Mouse (Mus musculus): ENCODE measurements at regions not wholly inside any gene's neighbourhood (a gene's known extent, or its start where the extent isn't known, plus 50 kb on each side); places are given as distances from the start of the nearest gene placed in this dataset.

DNA sequence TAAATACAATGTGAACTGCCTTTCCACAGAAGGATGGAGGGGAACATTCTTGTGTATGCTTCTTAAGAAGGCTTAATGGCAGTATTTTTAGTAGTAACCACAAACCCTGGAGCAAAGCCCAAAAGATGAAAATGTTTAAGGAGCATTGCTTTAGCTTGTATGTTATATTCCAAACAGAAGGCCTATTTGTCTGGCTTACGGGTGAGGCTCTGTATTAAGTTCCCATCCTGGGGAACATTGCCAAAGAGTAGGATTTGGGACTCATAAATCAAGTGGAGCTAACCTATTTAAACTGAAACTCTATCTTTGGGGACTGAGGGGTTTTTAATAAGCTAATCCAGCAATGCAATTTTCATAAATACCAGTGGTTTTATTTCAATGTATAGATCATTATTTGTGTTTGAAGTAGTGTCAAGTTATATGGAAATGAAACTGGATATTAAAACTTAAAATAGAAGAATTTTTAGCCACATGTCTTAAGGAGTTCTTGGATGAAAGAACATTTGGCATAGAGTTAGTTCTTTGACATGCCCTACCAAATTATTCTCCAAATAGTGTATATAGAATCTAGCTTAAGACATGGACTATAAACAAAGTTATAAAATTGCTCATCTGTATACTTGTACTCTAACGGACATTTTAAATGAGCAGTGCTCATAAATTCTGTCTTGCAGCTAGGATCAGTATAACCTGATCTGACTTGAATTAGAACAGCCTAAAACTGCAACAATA is 401.7 kb upstream of the Actbl2 start:
- no peaks in the 10 kb centered on the region for H3K9me3 ChIP-seq (ENCODE audit: control insufficient read depth, low read length)
- DNase-seq (ENCODE audit: low spot score, missing footprints) = peak; percentile 28
- H3K4me1 ChIP-seq (ENCODE audit: control insufficient read depth, insufficient read depth, low read length) = no peaks in the 10 kb centered on the region
- ATAC-seq (ENCODE audit: low FRiP score) = no peak
- H3K27ac ChIP-seq (ENCODE audit: low read depth, low read length) = no peak overlapping the region
- H3K4me2 ChIP-seq = no peak overlapping the region
- no peaks in the 10 kb centered on the region for H3K27me3 ChIP-seq (ENCODE audit: control insufficient read depth, insufficient read depth, low read length)
- no peak overlapping the region for H3K9ac ChIP-seq (ENCODE audit: low read length)
- no peaks in the 10 kb centered on the region for H3K36me3 ChIP-seq (ENCODE audit: control insufficient read depth, insufficient read depth, low read length)
- no peak overlapping the region for H3K4me3 ChIP-seq (ENCODE audit: low read depth, low read length)
- 94% methylated on average over 2 of the region's 2 CpGs for WGBS

DNA sequence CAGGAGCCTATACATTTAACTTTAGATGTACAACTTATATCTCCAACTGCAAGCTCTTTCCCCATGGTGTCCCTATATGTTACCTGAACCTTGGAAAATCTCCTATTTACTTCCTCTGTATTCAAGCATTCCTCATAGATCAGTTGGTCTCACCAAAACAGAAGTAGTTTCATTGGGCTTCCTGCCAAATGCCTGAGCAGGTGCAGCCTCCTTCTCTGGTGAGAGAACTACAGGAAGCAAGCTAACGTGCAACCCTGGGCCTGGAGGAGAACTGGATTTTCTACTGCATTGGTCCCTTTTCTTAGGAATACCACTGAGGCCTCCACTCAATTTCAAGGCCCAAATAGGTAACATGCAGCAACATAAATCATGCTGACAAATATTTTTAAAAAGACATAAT is 400.6 kb upstream of the Actbl2 start:
- Histone ChIP-seq H3K27me3 (ENCODE audit: control insufficient read depth, insufficient read depth, low read length) (no peaks in the 10 kb centered on the region), H3K4me3 (ENCODE audit: low read depth, low read length) (no peak overlapping the region), H3K36me3 (ENCODE audit: control insufficient read depth, insufficient read depth, low read length) (no peaks in the 10 kb centered on the region), H3K9me3 (ENCODE audit: control insufficient read depth, low read length) (no peaks in the 10 kb centered on the region), H3K4me1 (ENCODE audit: control insufficient read depth, insufficient read depth, low read length) (no peaks in the 10 kb centered on the region), H3K27ac (ENCODE audit: low read depth, low read length) (no peak overlapping the region), H3K9ac (ENCODE audit: low read length) (no peak overlapping the region), H3K4me2 (no peak overlapping the region)
- ATAC-seq (ENCODE audit: low FRiP score) = no peak
- DNase-seq (ENCODE audit: low spot score, missing footprints) = peak; percentile 19
- WGBS = 69% methylated on average over 1 of the region's 1 CpGs

DNA sequence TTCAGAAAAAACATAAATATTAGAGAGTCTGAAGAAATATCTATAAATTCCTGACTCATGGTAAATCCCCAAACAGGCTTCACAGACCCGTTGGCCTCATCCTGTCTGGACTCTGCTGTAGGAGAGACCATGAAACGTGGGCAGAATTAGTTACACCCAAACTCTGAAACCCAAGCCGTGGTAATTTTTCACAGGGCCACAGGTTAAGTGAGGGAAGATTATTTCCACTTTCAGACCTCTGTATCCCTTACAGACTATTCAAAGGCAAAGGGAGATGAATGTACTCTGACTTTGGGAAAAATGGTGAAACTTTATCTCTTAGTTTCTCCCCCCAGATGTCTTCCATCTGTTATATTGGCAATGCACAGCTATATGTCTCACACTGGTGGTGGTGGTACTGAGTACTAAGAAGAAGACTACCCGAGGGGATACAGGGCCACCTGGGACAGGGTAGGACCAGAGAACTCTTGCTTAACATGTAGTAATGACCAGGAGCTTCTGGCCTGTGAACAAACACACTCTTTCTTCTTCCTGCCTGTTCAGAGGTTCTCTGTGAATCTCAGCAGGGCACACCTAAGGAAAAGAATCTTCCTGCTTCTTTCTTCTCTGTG is 388.8 kb upstream of the Actbl2 start:
- DNase-seq (ENCODE audit: low spot score, missing footprints) (no peak), ATAC-seq (ENCODE audit: low FRiP score) (no peak)
- Histone ChIP-seq H3K4me3 (ENCODE audit: low read depth, low read length) (no peak overlapping the region), H3K27ac (ENCODE audit: low read depth, low read length) (no peak overlapping the region), H3K4me2 (no peak overlapping the region), H3K9me3 (ENCODE audit: control insufficient read depth, low read length) (no peaks in the 10 kb centered on the region), H3K27me3 (ENCODE audit: control insufficient read depth, insufficient read depth, low read length) (peaks cover 11% of the 10 kb centered on the region), H3K9ac (ENCODE audit: low read length) (no peak overlapping the region), H3K4me1 (ENCODE audit: control insufficient read depth, insufficient read depth, low read length) (peaks cover 3% of the 10 kb centered on the region; the same call in 1 of the 2 replicates), H3K36me3 (ENCODE audit: control insufficient read depth, insufficient read depth, low read length) (no peaks in the 10 kb centered on the region)
- WGBS = 78% methylated on average over 4 of the region's 4 CpGs

- DNase-seq (ENCODE audit: low spot score, missing footprints) (no peak), ATAC-seq (ENCODE audit: low FRiP score) (no peak)
- Histone ChIP-seq H3K4me2 (no peak overlapping the region), H3K27me3 (ENCODE audit: control insufficient read depth, insufficient read depth, low read length) (peaks cover 11% of the 10 kb centered on the region), H3K9ac (ENCODE audit: low read length) (no peak overlapping the region), H3K4me3 (ENCODE audit: low read depth, low read length) (no peak overlapping the region), H3K9me3 (ENCODE audit: control insufficient read depth, low read length) (no peaks in the 10 kb centered on the region), H3K27ac (ENCODE audit: low read depth, low read length) (no peak overlapping the region), H3K4me1 (ENCODE audit: control insufficient read depth, insufficient read depth, low read length) (peaks cover 4% of the 10 kb centered on the region), H3K36me3 (ENCODE audit: control insufficient read depth, insufficient read depth, low read length) (no peaks in the 10 kb centered on the region)
- WGBS = 72% methylated on average over 2 of the region's 2 CpGs
Observed at GRCm38 (mm10) chr13:110866713-110867112, 388.1 kb upstream of the Actbl2 start.

DNA sequence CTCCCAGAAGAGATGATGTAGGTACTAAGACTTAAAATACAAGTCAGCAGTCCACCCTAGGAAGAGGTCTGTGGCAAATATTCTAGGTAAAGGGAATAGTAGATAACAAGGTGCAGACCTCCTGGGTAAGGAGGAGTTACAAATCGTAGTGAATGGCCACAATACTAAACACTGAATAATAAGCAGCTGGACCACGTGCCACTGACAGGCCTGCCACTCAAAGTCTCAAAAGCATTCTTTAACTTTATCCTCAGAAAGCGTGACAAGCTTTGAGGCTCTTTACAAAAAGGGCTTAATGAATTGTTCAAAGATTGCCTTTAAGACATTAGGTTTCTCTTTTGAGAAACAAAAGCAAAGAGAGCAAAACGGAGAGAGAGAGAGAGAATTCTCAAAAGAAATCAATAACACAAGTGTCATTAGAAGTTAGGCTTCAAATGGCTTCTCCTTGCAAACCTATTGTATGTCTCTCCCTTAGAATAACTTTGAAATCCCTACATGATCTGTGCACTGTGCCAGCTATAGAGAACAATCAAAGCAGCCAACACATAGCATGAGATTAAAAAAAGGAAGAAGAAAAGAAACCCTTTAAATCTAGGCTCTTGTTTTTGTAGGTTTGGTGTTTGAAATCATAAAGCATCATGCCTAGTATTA is 383.6 kb upstream of the Actbl2 start:
- WGBS = 12% methylated on average over 4 of the region's 4 CpGs
- H3K36me3 ChIP-seq (ENCODE audit: control insufficient read depth, insufficient read depth, low read length) = no peaks in the 10 kb centered on the region
- peaks cover 14% of the 10 kb centered on the region for H3K27me3 ChIP-seq (ENCODE audit: control insufficient read depth, insufficient read depth, low read length)
- DNase-seq (ENCODE audit: low spot score, missing footprints) = peak; percentile 90
- no peak overlapping the region for H3K4me3 ChIP-seq (ENCODE audit: low read depth, low read length)
- H3K9me3 ChIP-seq (ENCODE audit: control insufficient read depth, low read length) = no peaks in the 10 kb centered on the region
- H3K27ac ChIP-seq (ENCODE audit: low read depth, low read length) = no peak overlapping the region
- peak; percentile 86 for ATAC-seq (ENCODE audit: low FRiP score)
- H3K4me1 ChIP-seq (ENCODE audit: control insufficient read depth, insufficient read depth, low read length) = peaks cover 12% of the 10 kb centered on the region
- H3K9ac ChIP-seq (ENCODE audit: low read length) = no peak overlapping the region
- no peak overlapping the region for H3K4me2 ChIP-seq

DNA sequence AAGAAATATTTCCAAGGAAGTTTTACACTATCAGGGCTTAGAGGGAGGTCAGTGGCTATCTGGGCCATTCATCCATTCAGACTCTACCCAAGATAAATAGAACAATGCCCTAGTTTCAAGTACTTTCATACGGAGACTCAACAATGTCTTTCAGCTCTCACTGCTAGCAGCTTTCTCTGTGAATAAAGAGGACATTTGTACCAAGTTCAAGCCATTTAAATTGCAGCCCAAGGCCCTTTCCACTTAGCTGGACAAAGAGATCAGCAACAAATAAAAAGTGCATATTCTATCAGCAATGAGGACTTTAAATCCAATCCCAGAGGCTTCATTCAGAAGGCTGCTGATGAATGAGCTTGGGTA is 383.1 kb upstream of the Actbl2 start:
- H3K27ac ChIP-seq (ENCODE audit: low read depth, low read length) = no peak overlapping the region
- peaks cover 14% of the 10 kb centered on the region for H3K27me3 ChIP-seq (ENCODE audit: control insufficient read depth, insufficient read depth, low read length)
- no peak overlapping the region for H3K9ac ChIP-seq (ENCODE audit: low read length)
- no peaks in the 10 kb centered on the region for H3K36me3 ChIP-seq (ENCODE audit: control insufficient read depth, insufficient read depth, low read length)
- peaks cover 12% of the 10 kb centered on the region for H3K4me1 ChIP-seq (ENCODE audit: control insufficient read depth, insufficient read depth, low read length)
- H3K9me3 ChIP-seq (ENCODE audit: control insufficient read depth, low read length) = no peaks in the 10 kb centered on the region
- H3K4me2 ChIP-seq = no peak overlapping the region
- 11% methylated on average over 1 of the region's 1 CpGs for WGBS
- ATAC-seq (ENCODE audit: low FRiP score) (peak; percentile 77), DNase-seq (ENCODE audit: low spot score, missing footprints) (peak; percentile 88)
- H3K4me3 ChIP-seq (ENCODE audit: low read depth, low read length) = no peak overlapping the region

DNA sequence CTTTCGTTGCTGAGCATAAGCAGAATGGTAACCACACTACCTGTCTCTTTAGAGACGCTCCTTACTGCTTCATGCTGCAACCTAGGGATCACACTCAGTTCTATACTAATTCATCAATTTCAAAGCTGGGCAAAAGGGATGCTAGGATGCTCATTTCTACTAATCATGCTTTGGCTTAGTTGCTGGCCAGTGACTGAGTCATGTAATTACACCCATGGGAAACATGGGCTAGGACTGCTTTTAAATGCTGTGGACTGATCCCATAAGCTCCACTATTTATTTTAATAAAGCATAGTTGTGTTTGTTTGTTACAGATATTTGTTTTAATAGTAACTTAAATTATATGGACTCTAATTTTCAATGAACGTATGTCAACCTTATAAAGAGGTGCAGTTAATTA is 373.2 kb upstream of the Actbl2 start:
- Histone ChIP-seq H3K9me3 (ENCODE audit: control insufficient read depth, low read length) (no peaks in the 10 kb centered on the region), H3K9ac (ENCODE audit: low read length) (no peak overlapping the region), H3K27me3 (ENCODE audit: control insufficient read depth, insufficient read depth, low read length) (no peaks in the 10 kb centered on the region), H3K4me3 (ENCODE audit: low read depth, low read length) (no peak overlapping the region), H3K4me1 (ENCODE audit: control insufficient read depth, insufficient read depth, low read length) (no peaks in the 10 kb centered on the region), H3K4me2 (no peak overlapping the region), H3K36me3 (ENCODE audit: control insufficient read depth, insufficient read depth, low read length) (no peaks in the 10 kb centered on the region), H3K27ac (ENCODE audit: low read depth, low read length) (no peak overlapping the region)
- ATAC-seq (ENCODE audit: low FRiP score) (no peak), DNase-seq (ENCODE audit: low spot score, missing footprints) (no peak)
- 77% methylated on average over 3 of the region's 3 CpGs for WGBS

- H3K9ac ChIP-seq (ENCODE audit: low read length) = no peak overlapping the region
- no peak overlapping the region for H3K4me3 ChIP-seq (ENCODE audit: low read depth, low read length)
- ATAC-seq (ENCODE audit: low FRiP score) (no peak), DNase-seq (ENCODE audit: low spot score, missing footprints) (no peak)
- H3K27ac ChIP-seq (ENCODE audit: low read depth, low read length) = no peak overlapping the region
- H3K4me2 ChIP-seq = no peak overlapping the region
- WGBS = 95% methylated on average over 3 of the region's 3 CpGs
- H3K36me3 ChIP-seq (ENCODE audit: control insufficient read depth, insufficient read depth, low read length) = no peaks in the 10 kb centered on the region
- no peaks in the 10 kb centered on the region for H3K9me3 ChIP-seq (ENCODE audit: control insufficient read depth, low read length)
- H3K27me3 ChIP-seq (ENCODE audit: control insufficient read depth, insufficient read depth, low read length) = no peaks in the 10 kb centered on the region
- no peaks in the 10 kb centered on the region for H3K4me1 ChIP-seq (ENCODE audit: control insufficient read depth, insufficient read depth, low read length)
Observed at GRCm38 (mm10) chr13:110882173-110882572, 372.6 kb upstream of the Actbl2 start.

DNA sequence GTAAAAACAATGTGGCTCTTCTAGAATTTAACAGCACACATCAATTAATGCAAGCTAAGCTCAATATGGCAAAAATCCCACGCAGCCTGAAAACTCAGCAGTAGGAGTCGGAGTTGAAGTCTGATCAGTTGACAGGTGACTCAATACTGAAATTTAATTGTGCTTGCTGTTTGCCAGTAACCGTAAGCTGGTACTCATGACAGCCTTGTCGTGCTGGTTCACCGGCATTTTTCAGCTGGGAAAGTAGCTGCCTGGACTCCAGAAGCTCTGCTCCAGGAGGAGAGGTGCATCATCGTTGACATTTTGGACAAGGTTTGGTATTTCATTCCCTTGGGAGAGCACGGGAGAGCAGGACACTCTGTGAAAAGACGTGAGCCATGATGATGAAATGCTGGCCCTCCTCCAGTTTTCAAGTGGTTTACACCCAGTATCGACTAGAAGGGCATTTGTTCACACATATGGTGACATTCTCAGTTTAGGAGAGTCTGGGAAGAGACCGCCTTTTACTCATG is 372.1 kb upstream of the Actbl2 start:
- 88% methylated on average over 10 of the region's 10 CpGs for WGBS
- Histone ChIP-seq H3K4me2 (no peak overlapping the region), H3K4me3 (ENCODE audit: low read depth, low read length) (no peak overlapping the region), H3K9me3 (ENCODE audit: control insufficient read depth, low read length) (no peaks in the 10 kb centered on the region), H3K9ac (ENCODE audit: low read length) (no peak overlapping the region), H3K27me3 (ENCODE audit: control insufficient read depth, insufficient read depth, low read length) (no peaks in the 10 kb centered on the region), H3K4me1 (ENCODE audit: control insufficient read depth, insufficient read depth, low read length) (no peaks in the 10 kb centered on the region), H3K36me3 (ENCODE audit: control insufficient read depth, insufficient read depth, low read length) (no peaks in the 10 kb centered on the region), H3K27ac (ENCODE audit: low read depth, low read length) (no peak overlapping the region)
- DNase-seq (ENCODE audit: low spot score, missing footprints) (no peak), ATAC-seq (ENCODE audit: low FRiP score) (no peak)

Measured in midbrain, embryonic 11.5 days (tissue).